Mouse (Mus musculus) midbrain, embryonic 11.5 days (tissue): ENCODE measurements at regions not wholly inside any gene's neighbourhood (a gene's known extent, or its start where the extent isn't known, plus 50 kb on each side); places are given as distances from the start of the nearest gene placed in this dataset.
A peak's percentile ranks its signal among the peaks of the same experiment; 100 is the strongest.

Experiments used
- ATAC-seq: fragments of 200-750 bp; cut with Nextera tagmentation; 2 replicates; pipeline ENCODE4 v1.8.0; 2017; ENCODE audit warnings: moderate TSS enrichment, moderate library complexity; ENCODE audit not compliant: low FRiP score
- DNase-seq: peaks from one replicate; pipeline ENCODE4 v3.0.0; 2015; ENCODE audit warnings: low spot score; ENCODE audit errors: missing footprints
- H3K27ac ChIP-seq: fragments of 300-500 bp; sonication (generic); 2 replicates; pipeline ENCODE4 v1.5.1; 2014; ENCODE audit warnings: low read depth, low read length
- H3K27me3 ChIP-seq: fragments of 300-500 bp; sonication (generic); 2 replicates; pipeline ENCODE4 v1.6.1; 2014; ENCODE audit warnings: mild to moderate bottlenecking, low read length, moderate library complexity, mixed read lengths; ENCODE audit not compliant: control insufficient read depth, insufficient read depth
- H3K36me3 ChIP-seq: fragments of 300-500 bp; sonication (generic); 2 replicates; pipeline ENCODE4 v1.6.1; 2014; ENCODE audit warnings: mild to moderate bottlenecking, low read length, moderate library complexity, mixed read lengths; ENCODE audit not compliant: control insufficient read depth, insufficient read depth
- H3K4me1 ChIP-seq: fragments of 300-500 bp; sonication (generic); 2 replicates; pipeline ENCODE4 v1.6.1; 2014; ENCODE audit warnings: low read length; ENCODE audit not compliant: control insufficient read depth, insufficient read depth
- H3K4me2 ChIP-seq: fragments of 300-500 bp; sonication (generic); 2 replicates; pipeline ENCODE4 v1.6.1; 2014; ENCODE audit warnings: mild to moderate bottlenecking, moderate library complexity
- H3K4me3 ChIP-seq: fragments of 300-500 bp; sonication (generic); 2 replicates; pipeline ENCODE4 v1.5.1; 2014; ENCODE audit warnings: low read depth, low read length
- H3K9ac ChIP-seq: fragments of 300-500 bp; sonication (generic); 2 replicates; pipeline ENCODE4 v1.6.1; 2014; ENCODE audit warnings: low read length
- H3K9me3 ChIP-seq: fragments of 300-500 bp; sonication (generic); 2 replicates; pipeline ENCODE4 v1.6.1; 2016; ENCODE audit warnings: low read length; ENCODE audit not compliant: control insufficient read depth
- WGBS: fragments of 180-500 bp; shearing (Covaris S2); extraction: QIAGEN DNeasy Blood & Tissue Kit; methylation state at CpG from one replicate; pipeline ENCODE4 v1.1.7; 2014; 5-methylcytosine and 5-hydroxymethylcytosine counted together

DNA sequence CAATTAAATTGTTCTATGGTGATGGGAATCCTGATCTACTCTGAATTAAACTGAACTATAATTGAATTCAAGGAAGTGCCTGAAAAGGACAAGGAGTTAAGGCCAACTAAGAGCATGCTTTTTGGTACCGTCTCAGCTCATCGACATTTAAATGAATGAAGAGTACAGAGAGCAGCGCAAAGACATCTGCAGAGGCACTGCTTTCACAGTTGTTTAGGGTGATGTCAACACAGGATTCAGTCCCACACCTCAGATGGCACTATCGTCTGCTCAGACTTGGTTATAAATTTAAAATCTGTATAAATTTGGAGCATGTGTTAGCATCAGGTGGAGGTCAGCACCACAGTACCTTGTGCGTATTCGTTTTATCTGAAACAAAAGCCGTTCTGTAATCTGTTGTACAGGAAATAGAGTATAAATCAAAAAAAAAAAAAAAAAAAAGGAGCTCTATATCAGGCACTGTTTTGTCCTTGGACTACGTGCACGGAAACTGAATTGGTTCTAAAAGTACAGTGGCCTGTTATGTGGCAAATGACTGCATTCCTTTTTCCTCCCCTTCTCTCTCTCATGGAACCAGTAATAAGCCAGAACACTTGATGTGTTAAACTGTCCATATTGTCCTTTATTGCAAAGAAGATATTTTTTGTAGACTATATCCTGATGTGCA, 187.8 kb downstream of the Wdr20rt start:
- ATAC-seq = no peak
- no peak for DNase-seq
- no peak overlapping the region for H3K4me3 ChIP-seq
- H3K9me3 ChIP-seq = no peaks in the 10 kb centered on the region
- no peaks in the 10 kb centered on the region for H3K4me1 ChIP-seq
- no peak overlapping the region for H3K9ac ChIP-seq
- no peaks in the 10 kb centered on the region for H3K36me3 ChIP-seq
- H3K27ac ChIP-seq = no peak overlapping the region
- no peak overlapping the region for H3K4me2 ChIP-seq
- H3K27me3 ChIP-seq = no peaks in the 10 kb centered on the region
- 85% methylated on average over 9 of the region's 9 CpGs for WGBS

DNA sequence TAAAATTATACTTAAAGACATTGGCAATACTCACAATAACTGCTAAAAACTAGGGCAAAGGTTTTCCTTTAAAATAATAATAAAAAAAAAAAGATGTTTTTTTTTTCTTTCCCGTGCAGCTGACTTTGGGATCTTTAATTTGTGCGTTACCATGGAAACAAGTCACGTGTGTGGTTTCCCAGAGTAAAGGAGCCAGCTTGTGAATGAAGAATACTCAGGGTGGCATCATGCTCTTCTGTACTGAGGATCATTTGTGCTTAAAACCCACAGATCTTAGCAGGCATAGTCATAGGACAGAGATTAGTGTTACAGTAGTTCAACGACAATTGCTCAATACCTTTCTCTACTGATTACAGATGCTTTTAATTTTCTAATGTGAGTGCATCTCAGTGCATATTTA, 189.1 kb downstream of the Wdr20rt start:
- ATAC-seq (peak; percentile 82), DNase-seq (no peak)
- H3K27me3 ChIP-seq = no peaks in the 10 kb centered on the region
- H3K4me1 ChIP-seq = no peaks in the 10 kb centered on the region
- H3K9me3 ChIP-seq = no peaks in the 10 kb centered on the region
- no peaks in the 10 kb centered on the region for H3K36me3 ChIP-seq
- no peak overlapping the region for H3K9ac ChIP-seq
- no peak overlapping the region for H3K4me3 ChIP-seq
- WGBS = 41% methylated on average over 4 of the region's 4 CpGs
- no peak overlapping the region for H3K4me2 ChIP-seq
- H3K27ac ChIP-seq = no peak overlapping the region

DNA sequence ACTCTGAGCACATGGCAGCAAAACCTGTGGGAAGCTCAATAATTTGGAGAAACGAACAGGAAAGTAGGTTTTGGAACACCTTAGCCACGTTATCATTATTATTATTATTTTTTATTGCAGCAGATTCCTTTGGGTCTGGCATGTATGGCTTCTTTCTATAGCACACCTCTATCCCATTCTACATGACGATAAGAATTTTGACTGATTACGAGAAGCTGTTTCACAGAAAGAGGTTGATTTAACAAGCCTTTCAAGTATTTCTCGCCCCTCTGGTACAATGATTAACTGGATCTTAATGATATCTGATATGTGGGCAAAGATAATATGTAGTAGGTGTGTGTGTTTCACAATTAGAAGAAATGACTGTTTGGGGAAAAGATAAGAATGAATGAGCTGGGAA, 191.6 kb downstream of the Wdr20rt start:
- no peak for ATAC-seq
- no peak overlapping the region for H3K4me3 ChIP-seq
- 86% methylated on average over 5 of the region's 5 CpGs for WGBS

DNA sequence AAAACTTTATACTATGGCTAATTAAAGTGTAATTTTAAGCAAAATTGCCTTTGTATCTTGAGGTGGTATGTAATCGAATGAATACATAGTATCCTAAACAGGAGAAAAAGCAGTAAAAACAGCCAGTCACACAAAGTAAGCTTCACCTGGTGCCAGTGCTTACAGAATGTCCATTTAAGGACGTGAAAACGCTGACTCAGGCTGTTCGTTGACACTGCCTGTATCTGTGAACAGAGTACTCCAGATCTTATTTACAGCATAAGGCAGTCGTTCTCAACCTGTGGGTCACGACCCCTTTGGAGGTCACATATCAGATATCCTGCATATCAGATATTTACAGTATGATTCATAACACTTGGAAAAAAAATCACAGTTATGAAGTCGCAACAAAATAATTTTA, 194.8 kb downstream of the Wdr20rt start:
- no peak overlapping the region for H3K27ac ChIP-seq

More for the DNA sequence above, 191.6 kb downstream of the Wdr20rt start:
- no peak for DNase-seq
- H3K36me3 ChIP-seq = no peaks in the 10 kb centered on the region
- H3K27ac ChIP-seq = no peak overlapping the region
- no peak overlapping the region for H3K4me2 ChIP-seq
- no peaks in the 10 kb centered on the region for H3K4me1 ChIP-seq
- H3K9me3 ChIP-seq = no peaks in the 10 kb centered on the region
- H3K27me3 ChIP-seq = no peaks in the 10 kb centered on the region
- no peak overlapping the region for H3K9ac ChIP-seq

DNA sequence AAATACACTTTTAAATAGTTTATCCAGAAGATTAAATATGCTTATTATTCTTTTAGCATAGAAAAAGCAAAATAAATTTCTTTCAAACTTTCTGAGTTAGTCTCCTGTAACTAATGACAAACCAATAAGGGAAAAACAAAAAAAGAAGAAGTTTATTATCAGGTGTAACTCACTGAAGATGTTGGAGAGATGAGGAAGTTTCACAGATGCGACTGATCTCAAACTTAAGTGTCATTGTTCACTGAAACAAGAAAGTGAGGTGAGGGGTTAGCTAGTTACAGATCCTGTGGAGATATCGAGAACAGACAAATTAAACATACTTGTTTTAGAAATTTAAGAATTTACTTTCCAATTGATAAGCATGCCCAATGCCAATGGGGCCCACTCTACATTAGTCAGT, 199.2 kb downstream of the Wdr20rt start:
- ATAC-seq = no peak
- Histone ChIP-seq H3K9me3 (no peaks in the 10 kb centered on the region), H3K4me2 (no peak overlapping the region), H3K9ac (no peak overlapping the region), H3K27me3 (no peaks in the 10 kb centered on the region), H3K4me3 (no peak overlapping the region), H3K4me1 (no peaks in the 10 kb centered on the region), H3K36me3 (no peaks in the 10 kb centered on the region), H3K27ac (no peak overlapping the region)
- 96% methylated on average over 2 of the region's 2 CpGs for WGBS
- no peak for DNase-seq

More for the DNA sequence above, 194.8 kb downstream of the Wdr20rt start:
- DNase-seq (no peak), ATAC-seq (no peak)
- H3K4me2 ChIP-seq = no peak overlapping the region
- WGBS = 88% methylated on average over 7 of the region's 7 CpGs
- no peak overlapping the region for H3K9ac ChIP-seq
- H3K9me3 ChIP-seq = no peaks in the 10 kb centered on the region
- no peaks in the 10 kb centered on the region for H3K4me1 ChIP-seq
- H3K27me3 ChIP-seq = no peaks in the 10 kb centered on the region
- H3K36me3 ChIP-seq = no peaks in the 10 kb centered on the region
- H3K4me3 ChIP-seq = no peak overlapping the region

DNA sequence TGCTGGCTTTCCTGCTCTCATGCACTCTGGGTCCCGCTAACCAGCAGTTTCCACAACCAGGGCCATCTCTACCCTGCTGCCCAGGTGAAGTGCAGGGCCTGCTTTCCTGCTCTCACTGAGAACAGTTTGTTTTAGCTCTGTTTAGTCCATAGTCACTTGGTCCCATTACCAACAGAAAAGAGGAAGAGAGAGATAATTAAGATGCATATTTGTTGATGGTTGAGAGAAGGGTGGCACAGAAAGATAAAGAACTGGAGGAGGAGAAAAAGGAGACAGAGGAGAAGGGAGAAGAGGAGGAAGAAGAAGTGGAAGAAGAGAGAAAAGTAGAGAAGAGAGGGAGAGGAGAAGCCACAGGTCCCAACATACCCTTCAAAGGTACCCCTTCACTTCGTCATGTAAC, 200.1 kb downstream of the Wdr20rt start:
- 92% methylated on average over 2 of the region's 2 CpGs for WGBS

DNA sequence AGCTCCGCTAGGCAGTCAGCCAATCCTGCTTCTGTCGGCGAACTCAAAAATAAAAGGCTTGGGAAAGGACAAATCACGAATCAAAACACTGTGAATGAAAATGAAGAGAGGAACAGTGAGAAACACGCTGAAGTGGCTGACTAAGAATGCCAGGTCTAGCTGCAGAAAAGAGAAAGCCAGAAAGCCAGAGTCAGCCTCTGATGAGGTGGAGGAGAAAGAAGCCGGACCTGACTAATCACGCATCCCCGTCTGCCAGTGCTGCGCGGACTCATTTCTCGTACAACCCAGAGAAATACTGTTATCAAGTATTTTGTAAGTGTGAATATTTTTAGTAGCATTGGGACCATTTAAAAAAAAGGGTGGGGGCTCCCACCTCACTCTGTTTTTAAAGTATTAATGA, 201.6 kb downstream of the Wdr20rt start:
- DNase-seq = peak; percentile 73

More for the DNA sequence above, 200.1 kb downstream of the Wdr20rt start:
- Histone ChIP-seq H3K9ac (no peak overlapping the region), H3K9me3 (no peaks in the 10 kb centered on the region), H3K36me3 (no peaks in the 10 kb centered on the region), H3K4me1 (no peaks in the 10 kb centered on the region), H3K4me2 (no peak overlapping the region), H3K27me3 (no peaks in the 10 kb centered on the region), H3K4me3 (no peak overlapping the region), H3K27ac (no peak overlapping the region)
- no peak for DNase-seq
- no peak for ATAC-seq

DNA sequence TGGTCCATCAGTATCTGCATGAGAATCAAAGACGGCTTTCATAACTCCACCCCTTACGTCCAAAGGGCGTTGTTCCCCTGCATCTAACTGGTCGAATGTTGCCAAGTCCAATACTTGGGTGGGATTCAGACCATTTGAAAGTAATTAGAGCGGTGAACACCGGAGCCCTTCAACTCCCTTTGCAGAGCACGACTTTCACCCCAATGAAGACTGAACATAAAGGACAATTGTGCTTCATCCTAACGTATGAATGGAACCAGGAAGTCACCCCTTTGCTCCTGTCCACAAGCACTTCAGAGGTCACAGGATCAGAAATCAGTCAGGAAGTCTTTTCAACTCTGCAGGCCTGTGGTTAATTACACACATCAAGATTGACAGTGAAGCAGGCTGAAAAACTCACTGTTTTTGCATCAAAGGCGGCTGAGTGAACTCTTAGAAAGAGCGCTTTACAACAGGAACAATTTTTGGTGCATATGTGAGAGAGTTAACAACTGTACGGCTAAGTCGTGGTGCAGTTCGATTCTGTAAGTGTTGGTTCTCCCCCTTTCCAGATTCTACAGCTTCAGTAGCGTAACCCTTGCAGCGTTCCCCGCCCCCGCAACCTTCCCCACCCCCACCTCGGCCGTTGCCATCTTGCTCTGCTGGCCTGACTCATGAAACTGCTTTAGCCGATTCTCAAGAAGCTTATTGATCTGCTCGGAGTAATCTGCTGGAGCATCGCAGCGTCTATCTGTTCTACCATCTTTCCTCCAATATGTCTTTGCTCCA, 203.1 kb downstream of the Wdr20rt start:
- no peak overlapping the region for H3K9ac ChIP-seq
- no peaks in the 10 kb centered on the region for H3K4me1 ChIP-seq
- ATAC-seq (0 out of 2 replicates have a peak, but pooled peaks have one; percentile 22), DNase-seq (peak; percentile 83)
- 61% methylated on average over 23 of the region's 23 CpGs for WGBS
- H3K27ac ChIP-seq = no peak overlapping the region
- H3K36me3 ChIP-seq = no peaks in the 10 kb centered on the region
- no peak overlapping the region for H3K4me2 ChIP-seq
- no peak overlapping the region for H3K4me3 ChIP-seq
- H3K9me3 ChIP-seq = no peaks in the 10 kb centered on the region
- no peaks in the 10 kb centered on the region for H3K27me3 ChIP-seq

More for the DNA sequence above, 201.6 kb downstream of the Wdr20rt start:
- H3K27me3 ChIP-seq = no peaks in the 10 kb centered on the region
- no peaks in the 10 kb centered on the region for H3K9me3 ChIP-seq
- no peak overlapping the region for H3K27ac ChIP-seq
- no peaks in the 10 kb centered on the region for H3K36me3 ChIP-seq
- 85% methylated on average over 11 of the region's 11 CpGs for WGBS
- no peak overlapping the region for H3K4me3 ChIP-seq
- no peak overlapping the region for H3K4me2 ChIP-seq
- ATAC-seq = no peak
- H3K4me1 ChIP-seq = no peaks in the 10 kb centered on the region
- no peak overlapping the region for H3K9ac ChIP-seq

DNA sequence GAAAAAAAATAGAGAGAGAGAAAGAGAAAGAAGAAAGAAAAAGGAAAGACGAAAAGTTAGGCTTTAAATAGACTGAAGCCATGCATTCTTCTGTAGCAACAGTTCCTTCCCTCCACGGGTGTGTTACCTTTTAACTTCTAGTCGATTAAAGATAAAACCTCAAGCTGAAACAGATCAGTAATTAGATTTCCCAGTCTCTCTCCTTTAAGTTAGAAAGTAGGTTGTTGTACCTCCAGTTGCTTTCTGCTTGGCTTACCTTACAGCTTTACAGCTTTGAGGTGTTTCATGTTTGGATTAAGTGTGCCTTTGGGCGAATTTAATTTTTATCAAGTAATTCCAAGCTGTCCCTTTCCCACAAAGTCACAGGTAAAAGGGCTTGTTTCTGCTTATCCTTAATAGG, 225.5 kb downstream of the Wdr20rt start:
- H3K27ac ChIP-seq = no peak overlapping the region
- no peaks in the 10 kb centered on the region for H3K4me1 ChIP-seq
- WGBS = 84% methylated on average over 4 of the region's 4 CpGs
- H3K4me3 ChIP-seq = no peak overlapping the region
- DNase-seq = peak; percentile 68
- no peaks in the 10 kb centered on the region for H3K27me3 ChIP-seq
- ATAC-seq = no peak
- H3K4me2 ChIP-seq = no peak overlapping the region
- no peaks in the 10 kb centered on the region for H3K9me3 ChIP-seq
- H3K9ac ChIP-seq = no peak overlapping the region
- no peaks in the 10 kb centered on the region for H3K36me3 ChIP-seq
